Mouse (Mus musculus): ENCODE data around the gene Ift80.
"Not testable (repeated sequence)": the region's sequence is repeated elsewhere in the genome, so short reads cannot be mapped to it uniquely, and the experiment has no call there.

Ift80 gene

GRCm38 (mm10) chr3:69004437-69005337, at the start of gene Ift80, which contains the start of gene Smc4:
TSS of gene Ift80 (minus strand) at chr3:69004570.
TSS of gene Smc4 (plus strand) at chr3:69004738.
- DNase-seq (ENCODE audit: low spot score in 2 of 2) = peak; percentile 95 to 96

- no peak for DNase-seq (ENCODE audit: low spot score in 2 of 2)
These were observed 47.5 kb upstream of the Ift80 start for GRCm38 (mm10) chr3:69051894-69052293.

GRCm38 (mm10) chr3:69049011-69049410, 44.6 kb upstream of the Ift80 start:
- no peak for DNase-seq (ENCODE audit: low spot score in 2 of 2)

- DNase-seq (ENCODE audit: low spot score in 2 of 2) = no peak
These were observed 43.3 kb upstream of the Ift80 start for GRCm38 (mm10) chr3:69047684-69048083.

GRCm38 (mm10) chr3:69046509-69046908, 42.1 kb upstream of the Ift80 start:
- DNase-seq (ENCODE audit: low spot score in 2 of 2) = no peak

GRCm38 (mm10) chr3:69045750-69046149, 41.4 kb upstream of the Ift80 start:
- no peak for DNase-seq (ENCODE audit: low spot score in 2 of 2)

- DNase-seq (ENCODE audit: low spot score in 2 of 2) = no peak
These were observed 41.0 kb upstream of the Ift80 start for GRCm38 (mm10) chr3:69045400-69045703.

- peak; percentile 81 to 88 for DNase-seq (ENCODE audit: low spot score in 2 of 2)
These were observed 40.5 kb upstream of the Ift80 start, which contains the start of gene Trim59 for GRCm38 (mm10) chr3:69044645-69045399. TSS of gene Trim59 (minus strand) at chr3:69044755.

GRCm38 (mm10) chr3:69044167-69044591, 39.8 kb upstream of the Ift80 start:
- DNase-seq (ENCODE audit: low spot score in 2 of 2) = no peak

GRCm38 (mm10) chr3:69041298-69041697, 36.9 kb upstream of the Ift80 start:
- peak; percentile 17 to 46 for DNase-seq (ENCODE audit: low spot score in 2 of 2)

GRCm38 (mm10) chr3:69040105-69040504, 35.7 kb upstream of the Ift80 start:
- no peak for DNase-seq (ENCODE audit: low spot score in 2 of 2)

- no peak for DNase-seq (ENCODE audit: low spot score in 2 of 2)
These were observed 21.9 kb upstream of the Ift80 start for GRCm38 (mm10) chr3:69026133-69026783.

GRCm38 (mm10) chr3:69020764-69021163, 16.4 kb upstream of the Ift80 start:
- no peak for DNase-seq (ENCODE audit: low spot score in 2 of 2)

GRCm38 (mm10) chr3:69020285-69020684, 15.9 kb upstream of the Ift80 start:
- peak in 1 of 2 experiments; percentile 11 for DNase-seq (ENCODE audit: low spot score in 2 of 2)

- not testable (repeated sequence) for DNase-seq (ENCODE audit: low spot score in 2 of 2)
These were observed 14.3 kb upstream of the Ift80 start for GRCm38 (mm10) chr3:69018635-69019034.

- peak in 1 of 2 experiments; percentile 44 for DNase-seq (ENCODE audit: low spot score in 2 of 2)
These were observed 12.8 kb upstream of the Ift80 start for GRCm38 (mm10) chr3:69017181-69017580.

- DNase-seq (ENCODE audit: low spot score in 2 of 2) = no peak
These were observed 4.5 kb upstream of the Ift80 start for GRCm38 (mm10) chr3:69008873-69009272.

- DNase-seq (ENCODE audit: low spot score in 2 of 2) = peak; percentile 18 to 31
These were observed 1.9 kb upstream of the Ift80 start for GRCm38 (mm10) chr3:69006246-69006760.

- peak; percentile 44 to 47 for DNase-seq (ENCODE audit: low spot score in 2 of 2)
These were observed 1.2 kb upstream of the Ift80 start for GRCm38 (mm10) chr3:69005338-69006245.

GRCm38 (mm10) chr3:69004055-69004436, 324 bp downstream of the Ift80 start:
- no peak for DNase-seq (ENCODE audit: low spot score in 2 of 2)

- no peak for DNase-seq (ENCODE audit: low spot score in 2 of 2)
These were observed 1.6 kb downstream of the Ift80 start for GRCm38 (mm10) chr3:69002781-69003180.
